Mouse (Mus musculus) G1E-ER4 (cell line): ENCODE data around the gene Ppm1n. TPM values are rescaled to one million over a fixed set of nuclear protein-coding genes. Genes with fewer than 3 reads are reported as not detected.

Experiments
- GATA1 ChIP-seq: IDR thresholded peaks from one replicate; pipeline ENCODE4 v1.8.0; 2012; ENCODE audit warnings: low read length, inconsistent platforms
- polyA plus RNA-seq: library from polyadenylated mRNA; stranded (reverse); fragments of >175 nt; gene quantifications from 2 replicates; pipeline ENCODE4 v1.2.3, GENCODE M21; 2012

The Ppm1n gene
- polyA plus RNA-seq, 1 experiment = not detected

GRCm38 (mm10) chr7:19226817-19227797, 52.8 kb downstream of the Ppm1n start:
- TF ChIP-seq GATA1 = no peak

Other genes starting within 250 kb of the Ppm1n start
- gene Rsph6a, start 225.4 kb downstream of the Ppm1n start, polyA plus RNA-seq = 0.04 and 0.06 TPM in 2 replicates
- gene Dmwd, start 203.8 kb downstream of the Ppm1n start, polyA plus RNA-seq = 170 and 197 TPM in 2 replicates
- gene Dmpk, start 196.2 kb downstream of the Ppm1n start, polyA plus RNA-seq = 71.8 and 88.9 TPM in 2 replicates
- 20.3 and 21.4 TPM in 2 replicates for gene Six5, start 185.5 kb downstream of the Ppm1n start, polyA plus RNA-seq
- gene Gm4969, start 161.7 kb downstream of the Ppm1n start, polyA plus RNA-seq = not detected in 2 replicates
- 26.5 and 28.7 TPM in 2 replicates for gene Fbxo46, start 160.2 kb downstream of the Ppm1n start, polyA plus RNA-seq
- 11.6 and 11.8 TPM in 2 replicates for gene Qpctl, start 130.8 kb downstream of the Ppm1n start, polyA plus RNA-seq
- gene Snrpd2, start 130.3 kb downstream of the Ppm1n start, polyA plus RNA-seq = 80.6 and 135 TPM in 2 replicates
- gene Gipr, start 113.9 kb downstream of the Ppm1n start, polyA plus RNA-seq = 2.0 and 3.0 TPM in 2 replicates
- gene Eml2, start 103.6 kb downstream of the Ppm1n start, polyA plus RNA-seq = 26.9 and 30.2 TPM in 2 replicates
- 0.11 and 0.17 TPM in 2 replicates for gene Gpr4, start 67.5 kb downstream of the Ppm1n start, polyA plus RNA-seq
- 15.7 and 17.2 TPM in 2 replicates for gene Opa3, start 51.7 kb downstream of the Ppm1n start, polyA plus RNA-seq
- 588 and 783 TPM in 2 replicates for gene Vasp, start 8.2 kb downstream of the Ppm1n start, polyA plus RNA-seq
- 0.65 and 0.72 TPM in 2 replicates for gene Rtn2, start 2.6 kb upstream of the Ppm1n start, polyA plus RNA-seq
- gene Fosb, start 30.0 kb upstream of the Ppm1n start, polyA plus RNA-seq = 0.52 and 0.54 TPM in 2 replicates
- 109 and 133 TPM in 2 replicates for gene Ercc1, start 64.7 kb upstream of the Ppm1n start, polyA plus RNA-seq
- gene Cd3eap, start 79.4 kb upstream of the Ppm1n start, polyA plus RNA-seq = 68.3 and 117 TPM in 2 replicates
- 37.2 and 45.4 TPM in 2 replicates for gene Ppp1r13l, start 79.7 kb upstream of the Ppm1n start, polyA plus RNA-seq
- 59.8 and 60.3 TPM in 2 replicates for gene Ercc2, start 101.9 kb upstream of the Ppm1n start, polyA plus RNA-seq
- gene Klc3, start 124.0 kb upstream of the Ppm1n start, polyA plus RNA-seq = 0.23 and 0.25 TPM in 2 replicates
- gene Ckm, start 124.7 kb upstream of the Ppm1n start, polyA plus RNA-seq = not detected in 2 replicates
- gene Mark4, start 178.8 kb upstream of the Ppm1n start, polyA plus RNA-seq = 45.0 and 67.8 TPM in 2 replicates
- 0.08 TPM in 2 replicates for gene Exoc3l2, start 183.3 kb upstream of the Ppm1n start, polyA plus RNA-seq
- 7.4 and 10.3 TPM in 2 replicates for gene Bloc1s3, start 228.3 kb upstream of the Ppm1n start, polyA plus RNA-seq
- gene Trappc6a, start 228.3 kb upstream of the Ppm1n start, polyA plus RNA-seq = 590 and 674 TPM in 2 replicates
- 0.40 and 0.71 TPM in 2 replicates for gene Nkpd1, start 237.8 kb upstream of the Ppm1n start, polyA plus RNA-seq